Mouse (Mus musculus): ENCODE results near the gene Wnt10b. TPM values are rescaled to one million over a fixed set of nuclear protein-coding genes. Genes with fewer than 3 reads are reported as not detected.

The Wnt10b gene
- polyA plus RNA-seq, 1 experiment from 2014 or later = 0.40 TPM

DNA sequence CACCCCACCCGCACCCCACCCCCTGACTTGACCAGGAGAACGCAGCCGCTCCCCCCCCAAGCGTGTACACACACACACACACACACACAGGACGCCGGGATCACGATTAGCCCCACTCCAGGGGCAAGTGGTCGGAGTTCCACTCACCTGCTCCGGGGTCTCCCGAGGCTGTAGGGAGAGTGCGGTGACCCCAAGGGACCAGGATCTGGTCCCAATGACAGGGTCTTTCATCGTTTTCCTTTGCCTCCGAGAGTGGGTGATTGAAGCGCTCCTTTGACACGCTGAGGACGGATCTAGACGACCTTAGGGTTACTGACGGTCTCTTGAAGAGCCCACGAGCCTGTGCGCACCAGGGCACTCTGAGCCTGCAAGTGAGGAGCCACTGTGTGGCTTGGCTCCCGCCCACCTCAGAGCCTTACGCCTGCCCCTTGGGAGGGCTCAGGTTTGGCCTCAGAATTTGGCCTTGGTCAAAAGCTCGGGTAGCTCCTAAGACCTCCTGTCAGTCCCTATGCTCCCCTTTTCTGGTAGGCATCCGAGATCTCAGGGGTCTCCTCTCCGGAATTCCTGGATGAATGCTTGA lies 331 bp upstream of the Wnt10b start:
- no peak for DNase-seq (ENCODE audit: low spot score)
- 2% methylated on average over 25 of the region's 25 CpGs for WGBS
- Histone ChIP-seq H3K4me3 (peak overlapping the region; percentile 42), H3K4me1 (peaks cover 48% of the 10 kb centered on the region), H3K27me3 (replicated peaks; ENCODE audit: low read depth, poor library complexity, severe bottlenecking) (peaks cover 100% of the 10 kb centered on the region), H3K9me3 (no peaks in the 10 kb centered on the region), H3K27ac (replicated peaks) (no peak overlapping the region), H3K36me3 (replicated peaks) (no peaks in the 10 kb centered on the region)

DNA sequence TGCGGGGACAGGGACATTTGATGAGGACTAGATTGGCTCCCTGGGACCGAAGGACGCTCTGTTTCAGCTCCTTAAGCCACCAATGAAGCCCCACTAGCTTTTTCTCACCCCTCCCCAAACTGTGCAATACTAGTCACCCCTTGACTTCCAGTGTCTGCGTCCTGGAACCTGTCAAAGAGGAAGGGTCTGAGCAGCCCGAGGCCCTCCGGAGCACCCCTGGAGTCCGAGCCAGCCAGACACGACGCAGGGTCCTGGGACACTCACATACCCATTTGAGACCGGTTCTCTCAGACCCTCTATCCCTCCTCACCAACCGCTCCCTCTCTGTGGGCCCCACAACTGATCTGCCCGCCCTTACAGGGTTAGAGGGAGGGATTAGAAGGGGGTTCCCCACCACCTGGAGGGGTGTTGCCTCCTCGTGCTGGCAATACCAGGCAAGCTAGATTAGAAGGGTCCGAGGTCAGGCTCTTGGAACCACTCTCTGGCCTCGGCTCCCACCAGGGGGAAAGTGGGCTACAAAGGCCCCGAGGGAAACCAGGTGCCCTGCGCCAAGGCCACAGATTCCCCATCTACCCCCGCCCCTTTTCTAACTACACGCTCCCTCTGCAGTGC lies 839 bp downstream of the Wnt10b start:
- peak; percentile 49 for DNase-seq (ENCODE audit: low spot score)
- no peaks in the 10 kb centered on the region for H3K9me3 ChIP-seq
- no peaks in the 10 kb centered on the region for H3K36me3 ChIP-seq (replicated peaks)
- peaks cover 58% of the 10 kb centered on the region for H3K4me1 ChIP-seq
- no peak overlapping the region for H3K27ac ChIP-seq (replicated peaks)
- H3K4me3 ChIP-seq = peak overlapping the region; percentile 42
- peaks cover 100% of the 10 kb centered on the region for H3K27me3 ChIP-seq (replicated peaks; ENCODE audit: low read depth, poor library complexity, severe bottlenecking)
- WGBS = 1% methylated on average over 19 of the region's 19 CpGs

DNA sequence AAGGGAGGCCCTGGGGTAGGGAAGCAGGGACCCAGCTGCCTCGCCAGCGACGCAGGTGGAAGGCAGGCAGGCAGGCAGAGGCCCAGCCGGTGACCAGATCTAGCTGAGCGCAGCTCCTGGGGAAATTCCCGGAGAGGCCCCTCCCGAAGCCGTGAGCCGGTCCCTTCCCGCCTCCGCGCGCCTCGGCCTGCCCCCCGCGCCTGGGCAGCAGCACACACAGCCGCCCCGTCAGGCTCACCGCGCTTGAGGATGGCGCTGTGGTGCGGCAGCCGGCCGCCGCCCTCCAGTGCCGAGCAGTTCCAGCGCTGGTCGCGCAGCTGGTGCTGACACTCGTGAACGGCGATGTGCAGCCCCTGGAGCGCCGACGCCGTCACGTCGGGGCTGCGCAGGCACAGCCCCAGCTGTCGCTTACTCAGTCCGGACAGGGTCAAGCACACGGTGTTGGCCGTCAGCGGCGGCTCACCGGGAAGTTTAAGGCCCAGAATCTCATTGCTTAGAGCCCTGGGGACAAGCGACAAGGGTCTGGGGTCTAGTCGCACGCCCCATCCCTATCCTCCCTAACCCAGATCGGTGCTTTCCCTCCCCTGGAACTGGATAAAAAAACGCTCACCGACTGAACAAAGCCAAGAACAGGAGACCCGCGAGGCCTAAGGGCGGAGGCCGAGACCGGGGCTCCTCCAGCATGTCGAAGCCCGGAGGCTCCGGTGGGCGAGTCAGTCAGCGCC lies 1.5 kb downstream of the Wnt10b start:
- Histone ChIP-seq H3K9me3 (no peaks in the 10 kb centered on the region), H3K27ac (replicated peaks) (no peak overlapping the region), H3K36me3 (replicated peaks) (no peaks in the 10 kb centered on the region), H3K4me1 (peaks cover 59% of the 10 kb centered on the region), H3K4me3 (peak overlapping the region; percentile 42), H3K27me3 (replicated peaks; ENCODE audit: low read depth, poor library complexity, severe bottlenecking) (peaks cover 100% of the 10 kb centered on the region)
- under 1% methylated on average over 62 of the region's 62 CpGs for WGBS
- peak; percentile 72 for DNase-seq (ENCODE audit: low spot score)

- WGBS = 2% methylated on average over 5 of the region's 5 CpGs
- no peak for DNase-seq (ENCODE audit: low spot score)
- Histone ChIP-seq H3K4me3 (no peak overlapping the region), H3K9me3 (no peaks in the 10 kb centered on the region), H3K36me3 (replicated peaks) (no peaks in the 10 kb centered on the region), H3K27me3 (replicated peaks; ENCODE audit: low read depth, poor library complexity, severe bottlenecking) (peaks cover 100% of the 10 kb centered on the region), H3K27ac (replicated peaks) (no peak overlapping the region), H3K4me1 (peaks cover 58% of the 10 kb centered on the region)
Measured at GRCm38 (mm10) chr15:98775533-98775932, 2.4 kb downstream of the Wnt10b start.

DNA sequence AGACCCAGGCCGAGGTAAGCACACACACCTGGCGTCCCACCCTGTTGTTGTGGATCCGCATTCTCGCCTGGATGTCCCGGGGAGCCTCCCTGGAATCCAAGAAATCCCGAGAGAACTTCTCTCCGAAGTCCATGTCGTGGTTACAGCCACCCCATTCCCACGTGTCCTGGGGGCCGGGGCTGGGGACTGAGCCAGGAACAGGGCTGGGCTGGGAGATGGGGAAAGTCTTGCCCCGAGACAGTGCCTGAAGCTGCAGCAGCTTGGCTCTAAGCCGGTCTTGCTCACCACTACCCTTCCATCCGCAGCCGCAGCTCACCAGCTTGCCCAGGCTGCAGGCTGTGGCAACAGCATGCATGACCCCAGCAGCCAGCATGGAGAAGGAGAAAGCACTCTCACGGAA lies 3.9 kb downstream of the Wnt10b start:
- H3K4me1 ChIP-seq = peaks cover 52% of the 10 kb centered on the region
- DNase-seq (ENCODE audit: low spot score) = no peak
- 8% methylated on average over 15 of the region's 15 CpGs for WGBS
- H3K9me3 ChIP-seq = no peaks in the 10 kb centered on the region
- no peaks in the 10 kb centered on the region for H3K36me3 ChIP-seq (replicated peaks)
- no peak overlapping the region for H3K27ac ChIP-seq (replicated peaks)
- no peak overlapping the region for H3K4me3 ChIP-seq
- peaks cover 100% of the 10 kb centered on the region for H3K27me3 ChIP-seq (replicated peaks; ENCODE audit: low read depth, poor library complexity, severe bottlenecking)

GRCm38 (mm10) chr15:98772511-98773211 lies 5.3 kb downstream of the Wnt10b start:
- peaks cover 43% of the 10 kb centered on the region for H3K4me1 ChIP-seq
- H3K27me3 ChIP-seq (replicated peaks; ENCODE audit: low read depth, poor library complexity, severe bottlenecking) = peaks cover 100% of the 10 kb centered on the region
- H3K27ac ChIP-seq (replicated peaks) = no peak overlapping the region
- H3K36me3 ChIP-seq (replicated peaks) = no peaks in the 10 kb centered on the region
- peak; percentile 63 for DNase-seq (ENCODE audit: low spot score)
- no peaks in the 10 kb centered on the region for H3K9me3 ChIP-seq
- peak overlapping the region; percentile 48 for H3K4me3 ChIP-seq
- WGBS = 2% methylated on average over 36 of the region's 36 CpGs

GRCm38 (mm10) chr15:98771813-98772425 lies 6.0 kb downstream of the Wnt10b start:
- H3K36me3 ChIP-seq (replicated peaks) = no peaks in the 10 kb centered on the region
- WGBS = 5% methylated on average over 12 of the region's 12 CpGs

DNA sequence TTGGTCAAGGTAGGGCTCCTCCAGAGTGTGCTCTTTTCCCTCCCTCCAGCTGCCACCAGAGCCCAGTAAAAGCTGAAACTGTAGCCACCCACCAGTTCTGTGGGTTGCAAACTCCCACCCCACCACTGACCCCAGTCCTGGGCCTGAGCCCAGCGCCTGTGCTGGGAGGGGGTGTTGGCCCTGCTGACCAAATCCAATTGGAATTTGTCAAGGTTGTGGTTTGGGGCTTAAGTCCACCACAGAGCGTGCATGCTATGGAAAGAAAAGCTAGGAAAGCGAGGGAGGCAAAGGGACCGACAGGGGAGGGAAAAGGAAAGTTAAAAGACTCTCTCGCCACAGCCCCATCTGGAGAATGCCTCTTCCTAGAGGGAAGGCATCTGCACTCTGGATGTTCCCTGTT lies 9.7 kb downstream of the Wnt10b start:
- Histone ChIP-seq H3K27me3 (replicated peaks; ENCODE audit: low read depth, poor library complexity, severe bottlenecking) (peaks cover 86% of the 10 kb centered on the region), H3K27ac (replicated peaks) (no peak overlapping the region), H3K36me3 (replicated peaks) (no peaks in the 10 kb centered on the region), H3K4me1 (peaks cover 21% of the 10 kb centered on the region), H3K4me3 (no peak overlapping the region), H3K9me3 (no peaks in the 10 kb centered on the region)
- 25% methylated on average over 5 of the region's 5 CpGs for WGBS
- no peak for DNase-seq (ENCODE audit: low spot score)

More at GRCm38 (mm10) chr15:98771813-98772425, 6.0 kb downstream of the Wnt10b start:
- H3K9me3 ChIP-seq = no peaks in the 10 kb centered on the region
- H3K27ac ChIP-seq (replicated peaks) = no peak overlapping the region
- peak overlapping the region; percentile 48 for H3K4me3 ChIP-seq
- peaks cover 35% of the 10 kb centered on the region for H3K4me1 ChIP-seq
- H3K27me3 ChIP-seq (replicated peaks; ENCODE audit: low read depth, poor library complexity, severe bottlenecking) = peaks cover 95% of the 10 kb centered on the region
- DNase-seq (ENCODE audit: low spot score) = no peak

- Histone ChIP-seq H3K27me3 (replicated peaks; ENCODE audit: low read depth, poor library complexity, severe bottlenecking) (peaks cover 63% of the 10 kb centered on the region), H3K4me1 (peaks cover 23% of the 10 kb centered on the region), H3K27ac (replicated peaks) (no peak overlapping the region), H3K36me3 (replicated peaks) (peaks cover 2% of the 10 kb centered on the region), H3K4me3 (no peak overlapping the region), H3K9me3 (no peaks in the 10 kb centered on the region)
- 70% methylated on average over 4 of the region's 4 CpGs for WGBS
- no peak for DNase-seq (ENCODE audit: low spot score)
Measured at GRCm38 (mm10) chr15:98765929-98766328, 12.0 kb downstream of the Wnt10b start.

DNA sequence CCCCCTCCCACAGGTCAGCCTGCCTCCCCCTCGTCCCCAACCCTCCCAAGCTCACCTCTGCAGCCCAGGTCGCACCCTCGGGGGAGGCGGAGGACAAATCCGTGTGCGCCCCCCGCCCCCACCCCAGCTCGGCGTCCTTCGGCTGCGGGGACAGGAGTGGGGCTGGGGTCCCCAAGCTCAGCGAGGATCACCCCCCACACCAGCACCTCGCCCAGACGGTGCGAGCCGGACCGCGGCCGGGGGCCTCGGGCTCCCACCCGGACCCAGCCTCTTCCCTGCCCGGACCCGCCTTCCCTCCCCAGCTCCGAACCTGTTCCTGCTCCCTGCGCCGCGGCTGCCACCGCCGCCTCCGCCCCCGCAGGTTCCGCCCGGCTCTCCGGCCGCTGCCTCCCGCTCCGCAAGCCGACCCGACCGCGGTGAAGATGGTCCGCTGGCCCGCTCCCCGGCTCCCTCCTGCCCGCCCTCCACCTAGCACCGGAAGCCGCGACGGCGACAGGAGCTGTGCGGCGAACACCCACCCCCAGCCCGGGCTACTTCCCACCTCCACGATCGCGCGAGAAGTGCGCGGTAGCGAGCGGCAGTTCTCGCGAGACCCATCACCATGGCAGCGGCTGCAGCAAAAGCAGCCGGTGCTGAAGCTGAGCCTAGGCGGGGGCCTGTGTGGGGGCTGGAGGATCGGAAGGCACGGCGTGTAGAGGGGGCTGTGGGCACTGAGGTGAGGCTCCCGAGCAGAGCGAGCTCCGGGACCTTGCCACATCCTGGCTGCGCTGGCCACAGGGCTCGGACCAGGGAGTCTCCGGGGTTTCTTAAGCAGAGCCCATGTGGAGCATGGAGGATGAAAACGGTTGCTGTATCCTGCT lies 15.1 kb downstream of the Wnt10b start, which contains the start of gene Arf3:
TSS of gene Arf3 (minus strand) at position 545 of the 860 bp plus-strand sequence.
- Histone ChIP-seq H3K4me3 (peak within 1 kb of the TSS; percentile 100), H3K27me3 (replicated peaks; ENCODE audit: low read depth, poor library complexity, severe bottlenecking) (peaks cover 33% of the 10 kb centered on the region), H3K4me1 (peaks cover 20% of the 10 kb centered on the region), H3K9me3 (no peaks in the 10 kb centered on the region), H3K36me3 (replicated peaks) (peaks cover 33% of the 10 kb centered on the region), H3K27ac (replicated peaks) (peak within 1 kb of the TSS; percentile 94)
- under 1% methylated on average over 76 of the region's 76 CpGs for WGBS
- DNase-seq (ENCODE audit: low spot score) = peak; percentile 98

DNA sequence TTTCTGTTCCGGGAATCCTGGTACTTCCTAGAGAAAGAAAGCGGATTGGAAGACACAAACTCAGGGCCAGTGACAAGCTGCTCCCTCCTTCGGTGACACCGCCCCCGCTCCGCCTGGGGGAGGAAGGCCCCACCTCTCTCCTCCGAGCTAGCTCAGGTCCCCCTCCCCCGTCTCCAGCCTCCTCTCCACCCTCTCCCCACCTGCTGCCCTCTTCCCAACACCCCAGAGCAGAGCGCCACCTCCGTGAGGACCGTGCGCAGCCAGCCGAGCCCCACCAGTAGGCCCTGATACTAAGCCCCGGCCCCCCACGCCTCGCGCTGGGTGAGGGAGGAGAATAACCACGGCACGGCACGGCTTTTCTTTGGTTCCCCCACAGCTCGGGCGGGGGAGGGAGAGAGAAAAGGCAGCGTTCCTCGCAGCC lies 15.7 kb downstream of the Wnt10b start:
- Histone ChIP-seq H3K27me3 (replicated peaks; ENCODE audit: low read depth, poor library complexity, severe bottlenecking) (peaks cover 30% of the 10 kb centered on the region), H3K4me1 (peaks cover 20% of the 10 kb centered on the region), H3K9me3 (no peaks in the 10 kb centered on the region), H3K27ac (replicated peaks) (peak overlapping the region; percentile 94), H3K36me3 (replicated peaks) (peaks cover 37% of the 10 kb centered on the region), H3K4me3 (peak overlapping the region; percentile 100)
- 1% methylated on average over 24 of the region's 24 CpGs for WGBS
- peak; percentile 88 for DNase-seq (ENCODE audit: low spot score)

Measured in embryonic facial prominence, embryonic 10.5 days (tissue).